Mouse (Mus musculus): Measurements from ENCODE around the gene Spred2. TPM values are rescaled to one million over a fixed set of nuclear protein-coding genes. Genes with fewer than 3 reads are reported as not detected.

Spred2 gene
- polyA plus RNA-seq (2015; fragmentation: Nextera tagmentation; extraction: Ambion mirVana), result 7.9 and 8.5 TPM in 2 replicates

GRCm38 (mm10) chr11:19923888-19924756, at the start of gene Spred2:
Gene Spred2, plus strand, starts transcription at chr11:19924375.
- peak; percentile 46 for TF ChIP-seq CTCF (IDR thresholded peaks at IDR 0.05; ENCODE audit: low read depth)
- H3K4me2 ChIP-seq (ENCODE audit: low read length), result peak within 1 kb of the TSS; percentile 78
- 3% methylated on average over 44 of the region's 57 CpGs for WGBS
- peaks cover 10% of the 10 kb centered on the region; the same call in 1 of the 2 replicates for H3K4me1 ChIP-seq (replicated peaks; ENCODE audit: insufficient read depth, low read length)
- peak; percentile 98 for DNase-seq (ENCODE audit: low spot score)
- H3K36me3 ChIP-seq (ENCODE audit: insufficient read depth, low read length), result no peaks in the 10 kb centered on the region
- H3K27me3 ChIP-seq (ENCODE audit: insufficient read depth, low read length), result no peaks in the 10 kb centered on the region
- H3K9me3 ChIP-seq (replicated peaks; ENCODE audit: low read length), result no peaks in the 10 kb centered on the region
- ATAC-seq (replicated peaks; ENCODE audit: low FRiP score, low read depth), result peak; percentile 75
- H3K27ac ChIP-seq, result peak within 1 kb of the TSS; percentile 93
- H3K9ac ChIP-seq (ENCODE audit: low read depth, low read length), result peak within 1 kb of the TSS; percentile 80
- H3K4me3 ChIP-seq (replicated peaks; ENCODE audit: low read depth, low read length), result peak within 1 kb of the TSS; percentile 94

- Histone ChIP-seq H3K4me2 (ENCODE audit: low read length) (no peak overlapping the region), H3K36me3 (ENCODE audit: insufficient read depth, low read length) (no peaks in the 10 kb centered on the region), H3K9ac (ENCODE audit: low read depth, low read length) (no peak overlapping the region), H3K9me3 (replicated peaks; ENCODE audit: low read length) (no peaks in the 10 kb centered on the region), H3K4me1 (replicated peaks; ENCODE audit: insufficient read depth, low read length) (no peaks in the 10 kb centered on the region), H3K27me3 (ENCODE audit: insufficient read depth, low read length) (no peaks in the 10 kb centered on the region), H3K4me3 (replicated peaks; ENCODE audit: low read depth, low read length) (no peak overlapping the region), H3K27ac (no peak overlapping the region)
- DNase-seq (ENCODE audit: low spot score), result no peak
- no peak for ATAC-seq (replicated peaks; ENCODE audit: low FRiP score, low read depth)
- WGBS, result 45% methylated on average over 12 of the region's 12 CpGs
- TF ChIP-seq CTCF (IDR thresholded peaks at IDR 0.05; ENCODE audit: low read depth), result no peak
Observed at GRCm38 (mm10) chr11:19875551-19875950, 48.6 kb upstream of the Spred2 start.

GRCm38 (mm10) chr11:19875964-19876363, 48.2 kb upstream of the Spred2 start:
- no peak for TF ChIP-seq CTCF (IDR thresholded peaks at IDR 0.05; ENCODE audit: low read depth)
- no peak for ATAC-seq (replicated peaks; ENCODE audit: low FRiP score, low read depth)

GRCm38 (mm10) chr11:19877239-19877915, 46.8 kb upstream of the Spred2 start:
- Histone ChIP-seq H3K9ac (ENCODE audit: low read depth, low read length) (no peak overlapping the region), H3K27ac (no peak overlapping the region), H3K36me3 (ENCODE audit: insufficient read depth, low read length) (no peaks in the 10 kb centered on the region), H3K4me1 (replicated peaks; ENCODE audit: insufficient read depth, low read length) (no peaks in the 10 kb centered on the region), H3K4me3 (replicated peaks; ENCODE audit: low read depth, low read length) (no peak overlapping the region), H3K9me3 (replicated peaks; ENCODE audit: low read length) (no peaks in the 10 kb centered on the region), H3K4me2 (ENCODE audit: low read length) (no peak overlapping the region), H3K27me3 (ENCODE audit: insufficient read depth, low read length) (no peaks in the 10 kb centered on the region)
- ATAC-seq (replicated peaks; ENCODE audit: low FRiP score, low read depth), result no peak
- WGBS, result 52% methylated on average over 4 of the region's 4 CpGs
- TF ChIP-seq CTCF (IDR thresholded peaks at IDR 0.05; ENCODE audit: low read depth), result no peak
- peak; percentile 14 for DNase-seq (ENCODE audit: low spot score)

More at GRCm38 (mm10) chr11:19875964-19876363, 48.2 kb upstream of the Spred2 start:
- no peak overlapping the region for H3K9ac ChIP-seq (ENCODE audit: low read depth, low read length)
- H3K4me3 ChIP-seq (replicated peaks; ENCODE audit: low read depth, low read length), result no peak overlapping the region
- no peak overlapping the region for H3K4me2 ChIP-seq (ENCODE audit: low read length)
- H3K27ac ChIP-seq, result no peak overlapping the region
- 83% methylated on average over 5 of the region's 5 CpGs for WGBS
- DNase-seq (ENCODE audit: low spot score), result no peak
- no peaks in the 10 kb centered on the region for H3K4me1 ChIP-seq (replicated peaks; ENCODE audit: insufficient read depth, low read length)
- no peaks in the 10 kb centered on the region for H3K27me3 ChIP-seq (ENCODE audit: insufficient read depth, low read length)
- H3K36me3 ChIP-seq (ENCODE audit: insufficient read depth, low read length), result no peaks in the 10 kb centered on the region
- H3K9me3 ChIP-seq (replicated peaks; ENCODE audit: low read length), result no peaks in the 10 kb centered on the region

GRCm38 (mm10) chr11:19881342-19881741, 42.8 kb upstream of the Spred2 start:
- Histone ChIP-seq H3K9me3 (replicated peaks; ENCODE audit: low read length) (no peaks in the 10 kb centered on the region), H3K4me3 (replicated peaks; ENCODE audit: low read depth, low read length) (no peak overlapping the region), H3K27me3 (ENCODE audit: insufficient read depth, low read length) (no peaks in the 10 kb centered on the region), H3K4me2 (ENCODE audit: low read length) (no peak overlapping the region), H3K4me1 (replicated peaks; ENCODE audit: insufficient read depth, low read length) (no peaks in the 10 kb centered on the region), H3K27ac (no peak overlapping the region), H3K36me3 (ENCODE audit: insufficient read depth, low read length) (no peaks in the 10 kb centered on the region), H3K9ac (ENCODE audit: low read depth, low read length) (no peak overlapping the region)
- no peak for TF ChIP-seq CTCF (IDR thresholded peaks at IDR 0.05; ENCODE audit: low read depth)
- WGBS, result 85% methylated on average over 2 of the region's 2 CpGs
- ATAC-seq (replicated peaks; ENCODE audit: low FRiP score, low read depth) (no peak), DNase-seq (ENCODE audit: low spot score) (no peak)

- H3K9me3 ChIP-seq (replicated peaks; ENCODE audit: low read length), result no peaks in the 10 kb centered on the region
- H3K36me3 ChIP-seq (ENCODE audit: insufficient read depth, low read length), result no peaks in the 10 kb centered on the region
- no peak overlapping the region for H3K4me2 ChIP-seq (ENCODE audit: low read length)
- H3K4me1 ChIP-seq (replicated peaks; ENCODE audit: insufficient read depth, low read length), result no peaks in the 10 kb centered on the region
- DNase-seq (ENCODE audit: low spot score) (peak; percentile 40), ATAC-seq (replicated peaks; ENCODE audit: low FRiP score, low read depth) (no peak)
- H3K27ac ChIP-seq, result no peak overlapping the region
- 47% methylated on average over 6 of the region's 6 CpGs for WGBS
- no peak overlapping the region for H3K9ac ChIP-seq (ENCODE audit: low read depth, low read length)
- H3K4me3 ChIP-seq (replicated peaks; ENCODE audit: low read depth, low read length), result no peak overlapping the region
- TF ChIP-seq CTCF (IDR thresholded peaks at IDR 0.05; ENCODE audit: low read depth), result no peak
- no peaks in the 10 kb centered on the region for H3K27me3 ChIP-seq (ENCODE audit: insufficient read depth, low read length)
Observed at GRCm38 (mm10) chr11:19890700-19891406, 33.3 kb upstream of the Spred2 start.
